Mouse (Mus musculus) T-helper 2 cell (primary cell): ENCODE data around the gene Ywhah.

Source experiments
- in situ Hi-C: fragments of 300-600 bp; cut with MboI, MseI; formaldehyde crosslinking; loops from one replicate; pipeline ENCODE4 v1.15.1; 2025; ENCODE audit warnings: high pct_unique_total_duplicates

The Ywhah gene

DNA sequence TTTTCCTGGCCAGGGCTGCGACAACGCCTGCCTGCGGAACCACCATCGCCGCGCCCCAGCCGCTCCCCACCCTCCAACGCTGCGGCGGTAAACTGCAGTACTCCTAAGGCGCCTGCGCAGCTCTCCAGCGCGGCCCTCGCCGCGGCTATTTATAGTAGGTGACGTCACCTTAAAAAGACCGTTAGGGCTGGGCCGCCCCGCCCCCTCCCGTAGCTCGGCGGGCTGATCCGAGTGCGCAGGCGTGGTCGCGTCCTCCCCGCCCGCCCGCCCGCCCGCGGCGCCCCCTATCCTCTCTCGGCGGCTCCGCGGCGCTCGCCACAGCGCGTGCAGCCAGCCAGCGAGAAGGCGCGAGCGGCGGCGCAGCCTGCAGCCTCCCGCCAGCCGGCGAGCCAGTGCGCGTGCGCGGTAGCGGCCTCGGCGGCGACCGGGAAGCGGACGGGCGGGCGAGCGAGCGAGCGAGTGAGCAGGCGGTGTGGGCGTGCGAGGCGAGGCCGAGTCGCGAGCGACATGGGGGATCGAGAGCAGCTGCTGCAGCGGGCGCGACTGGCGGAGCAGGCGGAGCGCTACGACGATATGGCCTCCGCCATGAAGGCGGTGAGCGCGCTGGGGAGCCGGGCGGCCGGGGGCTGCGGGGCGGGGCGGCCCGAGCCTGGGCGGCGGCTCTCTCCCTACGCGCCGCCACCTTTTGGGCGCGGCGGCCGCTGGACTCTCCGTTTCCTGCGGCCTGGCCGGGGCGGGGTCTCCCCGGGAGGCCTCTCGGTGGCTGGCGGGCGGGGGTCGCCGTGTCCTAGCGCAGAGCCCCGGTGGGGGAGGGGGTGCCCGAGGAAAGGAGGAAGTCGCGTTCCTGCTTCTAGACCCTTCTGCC is at the start of gene Ywhah:
Ywhah (plus strand) TSS at position 256 of the 865 bp plus-strand sequence.
- in situ Hi-C loops: no loop called here

DNA sequence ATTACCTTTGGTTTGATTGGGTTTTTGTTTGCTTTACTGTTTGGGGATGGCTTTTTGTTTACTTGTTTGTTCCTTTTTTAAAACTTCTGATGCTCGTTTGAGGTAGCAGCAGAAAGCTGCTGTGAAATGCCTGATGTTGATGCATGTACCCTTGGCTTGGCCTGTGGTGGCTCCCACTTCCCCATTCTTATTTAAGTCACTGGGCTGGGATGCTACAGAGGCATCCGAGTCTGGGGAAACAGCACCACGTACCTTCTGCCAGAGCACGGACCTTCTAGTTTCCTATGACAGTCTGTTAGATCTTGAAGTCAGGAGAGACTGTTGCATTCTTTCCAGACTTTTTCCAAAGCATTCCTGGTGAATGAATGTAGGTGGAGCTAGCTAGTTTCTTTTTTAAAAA is 42.1 kb upstream of the Ywhah start:
- in situ Hi-C loops: no loop called here

- in situ Hi-C loops: no loop called here
Observed at GRCm38 (mm10) chr5:32977179-32977578, 41.4 kb upstream of the Ywhah start.

- in situ Hi-C loops: no loop called here
Observed at GRCm38 (mm10) chr5:32985379-32985778, 33.2 kb upstream of the Ywhah start.

DNA sequence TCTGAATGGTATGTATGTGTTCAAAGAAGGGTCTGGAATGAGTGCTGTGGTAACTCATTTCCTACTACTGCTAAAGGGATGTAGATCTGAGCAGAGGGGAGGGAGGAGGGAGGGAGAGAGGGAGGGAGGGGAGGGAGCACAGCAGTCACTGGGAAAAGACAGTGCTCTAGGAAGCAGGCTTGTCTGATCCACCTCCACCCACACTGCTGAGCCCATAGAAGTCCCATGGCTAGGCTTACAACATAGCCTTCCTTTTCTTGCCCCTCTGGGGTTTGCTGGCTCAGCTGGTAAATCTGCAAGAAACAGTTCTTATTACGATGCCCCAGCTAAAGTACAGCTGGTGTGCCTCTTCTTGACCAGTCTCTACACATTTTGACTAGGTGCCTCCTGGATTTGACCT is 30.7 kb upstream of the Ywhah start:
- in situ Hi-C loops: no loop called here

GRCm38 (mm10) chr5:32989959-32990640 is 28.5 kb upstream of the Ywhah start:
- in situ Hi-C loops: no loop called here

- in situ Hi-C loops: no loop called here
Observed at GRCm38 (mm10) chr5:32991152-32991551, 27.5 kb upstream of the Ywhah start.

DNA sequence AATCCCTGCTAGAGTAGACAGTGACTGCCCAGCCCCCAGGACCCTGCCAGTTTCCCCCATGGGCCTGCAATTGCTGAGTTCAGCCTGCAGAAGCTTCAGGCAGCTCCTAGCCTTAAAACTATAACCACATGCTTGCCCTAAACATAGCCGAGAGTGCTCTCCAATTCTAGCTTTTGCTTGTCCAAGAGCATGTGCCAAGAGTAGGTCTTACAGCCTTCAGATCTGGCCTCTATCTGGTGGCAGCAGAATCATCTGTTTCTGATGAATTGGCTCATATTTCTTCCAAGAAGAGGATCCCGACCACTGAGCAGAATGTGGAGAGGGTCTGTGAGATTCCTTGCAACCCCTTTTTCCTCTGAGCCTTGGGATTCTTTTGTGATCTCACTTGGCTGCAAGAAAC is 24.1 kb upstream of the Ywhah start:
- in situ Hi-C loops: no loop called here

GRCm38 (mm10) chr5:32995756-32996155 is 22.9 kb upstream of the Ywhah start:
- in situ Hi-C loops: no loop called here

DNA sequence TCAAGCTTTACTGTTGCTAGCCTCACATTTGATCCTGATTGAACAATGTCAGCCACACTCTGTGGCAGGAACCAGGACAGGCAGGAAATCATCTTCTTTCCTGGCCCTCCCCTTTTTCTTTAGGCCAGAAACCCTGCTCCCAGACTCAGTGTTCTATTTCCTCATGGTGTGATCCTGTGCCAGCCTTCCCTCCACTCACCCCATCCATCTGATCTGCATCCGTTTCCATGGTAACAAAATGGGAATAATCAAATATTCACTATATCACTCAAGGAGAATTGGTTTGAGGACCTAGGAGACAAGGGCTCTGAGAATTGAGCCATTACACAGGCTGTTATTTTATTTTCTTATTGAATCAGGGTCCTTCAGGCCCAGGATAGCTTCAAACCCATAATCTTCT is 22.1 kb upstream of the Ywhah start:
- in situ Hi-C loops: no loop called here

- in situ Hi-C loops: no loop called here
Observed at GRCm38 (mm10) chr5:32997686-32998085, 20.9 kb upstream of the Ywhah start.

DNA sequence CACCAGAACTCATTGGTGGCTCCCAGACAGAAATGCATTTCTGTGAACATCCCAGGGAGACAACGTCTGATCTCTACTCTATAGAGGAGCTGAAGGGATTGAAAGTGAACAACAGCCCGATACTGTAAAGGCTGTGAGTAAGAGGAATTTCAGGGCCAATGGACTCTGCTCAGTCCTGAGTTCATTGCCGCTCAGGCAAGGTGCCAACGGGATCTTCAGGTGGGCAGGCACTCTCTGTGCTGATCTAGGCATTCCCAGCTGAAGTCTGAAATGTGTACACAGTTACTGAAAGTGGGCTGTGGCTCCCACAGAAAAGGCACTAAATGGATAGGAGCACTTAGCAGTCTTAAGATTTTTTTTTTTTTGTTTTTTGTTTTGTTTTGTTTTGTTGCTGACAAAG is 19.8 kb upstream of the Ywhah start:
- in situ Hi-C loops: no loop called here

DNA sequence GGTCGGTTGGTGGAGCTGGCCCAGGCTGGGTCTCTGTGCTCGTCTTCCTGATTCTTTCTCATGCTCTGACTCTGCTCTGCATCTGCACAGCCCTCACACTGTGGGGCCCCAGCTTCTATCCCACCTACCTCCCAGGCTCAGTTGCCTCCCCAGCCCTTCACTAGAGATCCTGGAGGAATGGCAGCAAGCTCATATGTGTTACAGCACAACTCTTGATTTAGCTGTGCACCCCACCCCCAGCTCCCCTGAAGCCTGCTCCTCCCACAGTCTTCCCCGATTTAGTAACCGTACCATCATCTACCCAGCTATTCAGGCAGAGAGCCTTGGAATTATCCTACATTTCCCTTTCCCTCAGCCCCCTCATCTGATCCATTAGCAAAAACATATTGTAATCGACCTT is 17.5 kb upstream of the Ywhah start:
- in situ Hi-C loops: no loop called here

GRCm38 (mm10) chr5:33002781-33003180 is 15.8 kb upstream of the Ywhah start:
- in situ Hi-C loops: no loop called here

DNA sequence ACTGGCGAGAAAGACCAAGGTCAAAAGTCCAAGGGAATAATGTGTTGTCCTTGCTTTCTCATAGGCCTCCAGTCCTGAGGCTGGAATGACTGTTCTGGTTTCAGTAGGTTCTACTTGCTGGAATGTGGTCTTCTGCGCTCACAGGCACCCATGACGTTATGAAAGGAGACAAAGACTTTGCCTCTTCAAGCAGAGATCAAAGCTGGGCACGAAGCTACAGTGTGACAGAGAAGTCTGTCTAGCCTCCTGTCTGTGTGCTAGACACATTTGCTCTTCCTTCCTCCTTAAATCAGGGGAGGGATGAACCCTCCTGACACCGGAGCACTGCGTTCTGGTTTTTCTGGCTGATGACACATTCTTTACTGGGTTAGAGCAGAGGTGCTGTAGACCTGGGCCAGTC is 15.1 kb upstream of the Ywhah start:
- in situ Hi-C loops: no loop called here

DNA sequence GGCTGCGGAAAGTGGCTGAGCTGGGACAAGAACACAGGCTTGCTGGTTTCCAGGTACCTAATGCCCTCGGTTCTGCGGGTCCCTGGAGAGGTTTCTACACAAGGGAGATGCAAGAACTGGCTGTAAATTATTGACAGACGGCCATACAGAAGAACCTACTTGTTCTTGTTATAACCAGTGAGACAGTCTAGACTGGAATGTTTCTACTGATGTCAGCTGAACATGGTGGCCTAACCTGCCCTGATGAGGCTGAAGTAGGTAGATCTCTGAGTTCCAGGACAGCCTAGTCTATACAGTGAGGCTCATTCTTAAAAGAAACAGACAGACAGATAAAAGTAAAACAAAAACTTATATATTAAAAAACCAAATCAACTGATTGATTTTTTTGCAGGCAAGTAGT is 14.5 kb upstream of the Ywhah start:
- in situ Hi-C loops: no loop called here

- in situ Hi-C loops: no loop called here
Observed at GRCm38 (mm10) chr5:33005442-33006145, 13.0 kb upstream of the Ywhah start.

DNA sequence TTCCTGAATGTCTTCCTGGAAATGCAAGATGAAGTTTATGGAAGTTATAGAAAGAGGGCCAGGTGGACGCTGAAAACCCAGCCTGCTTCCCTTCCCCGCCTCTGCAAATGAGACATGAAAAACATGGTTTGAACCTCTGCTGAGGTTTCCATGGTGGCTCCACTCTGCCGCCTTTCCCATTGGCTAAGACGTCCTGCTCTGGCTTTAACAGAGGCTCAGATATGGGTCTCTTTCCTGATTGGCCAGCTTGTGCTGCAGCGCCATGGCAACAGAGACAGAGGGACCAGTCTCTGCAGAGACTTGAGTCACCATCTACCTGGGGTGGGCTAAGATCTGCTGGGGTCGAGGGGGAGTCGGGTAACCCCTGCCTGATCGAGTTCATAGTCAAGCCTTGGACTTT is 11.9 kb upstream of the Ywhah start:
- in situ Hi-C loops: no loop called here

GRCm38 (mm10) chr5:33007371-33007770 is 11.2 kb upstream of the Ywhah start:
- in situ Hi-C loops: no loop called here

DNA sequence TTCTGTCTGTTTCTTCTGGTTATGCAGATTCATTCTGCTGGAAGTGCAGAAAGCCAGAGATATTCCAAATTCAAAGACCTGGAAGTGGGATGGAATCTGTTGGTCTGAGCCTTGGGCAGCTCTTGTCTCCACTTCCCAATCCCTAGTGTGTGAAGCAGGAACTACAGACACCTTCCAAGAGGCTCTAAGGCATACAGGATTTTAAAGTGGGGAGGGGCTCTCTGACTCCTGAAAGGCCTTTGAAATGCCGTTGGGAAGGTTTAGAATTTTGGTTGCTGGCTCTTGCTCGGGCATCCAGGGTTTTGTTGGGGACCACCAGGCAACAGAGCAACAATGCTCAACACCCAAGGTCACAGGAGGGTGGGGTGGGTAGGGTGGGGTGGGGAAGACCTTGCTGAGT is 9.3 kb upstream of the Ywhah start:
- in situ Hi-C loops: no loop called here

GRCm38 (mm10) chr5:33009818-33010812 is 8.5 kb upstream of the Ywhah start:
- in situ Hi-C loops: no loop called here
